7 mouse cellular contexts compared by ENCODE assay signal in genomic region chr3:36475532-36476087, GRCm38 (mm10). TPM values are rescaled to one million over a fixed set of nuclear protein-coding genes. Genes with fewer than 3 reads are reported as not detected.
DNase-seq lines count a peak whose midpoint lies in the region; ATAC-seq and TF ChIP-seq lines count a peak whose summit lies in the region.

Gene Anxa5 (minus strand): TSS chr3:36475894.
Gene 1810062G17Rik (plus strand): TSS chr3:36475937.

- TF ChIP-seq CTCF in intestine, postnatal 0 days (IDR thresholded peaks at IDR 0.05; ENCODE audit: low read depth), result peak; percentile 81
- peak; percentile 25; the same call in 1 of the 2 replicates for TF ChIP-seq CTCF in small intestine, adult 2 months (IDR thresholded peaks at IDR 0.05; ENCODE audit: extremely low read depth, insufficient read length, insufficient replicate concordance, low read depth, low read length)

- H3K4me1 ChIP-seq in embryonic facial prominence, embryonic 10.5 days, result peaks cover 15% of the 10 kb centered on the region
- H3K4me1 ChIP-seq in intestine, postnatal 0 days (replicated peaks; ENCODE audit: control insufficient read depth, insufficient read depth, low read length), result peaks cover 9% of the 10 kb centered on the region
- peaks cover 20% of the 10 kb centered on the region for H3K4me1 ChIP-seq in midbrain, embryonic 12.5 days
- H3K4me1 ChIP-seq in small intestine, adult 2 months (ENCODE audit: control insufficient read depth, insufficient read depth, insufficient read length, low read length), result peaks cover 2% of the 10 kb centered on the region; the same call in 1 of the 2 replicates

- TF ChIP-seq POLR2A in small intestine, adult 2 months (IDR thresholded peaks at IDR 0.05; ENCODE audit: low read depth, low read length), result peak; percentile 90

- no peaks in the 10 kb centered on the region for H3K27me3 ChIP-seq in embryonic facial prominence, embryonic 10.5 days (replicated peaks; ENCODE audit: low read depth, poor library complexity, severe bottlenecking)
- no peaks in the 10 kb centered on the region for H3K27me3 ChIP-seq in intestine, postnatal 0 days (replicated peaks; ENCODE audit: control insufficient read depth, insufficient read depth, low read length)
- H3K27me3 ChIP-seq in midbrain, embryonic 12.5 days, result peaks cover 12% of the 10 kb centered on the region; the same call in 1 of the 2 replicates
- H3K27me3 ChIP-seq in small intestine, adult 2 months (ENCODE audit: control insufficient read depth, insufficient read depth, low read length), result no peaks in the 10 kb centered on the region

- under 1% methylated on average over 32 of the region's 32 CpGs for WGBS in embryonic facial prominence, embryonic 10.5 days
- under 1% methylated on average over 32 of the region's 32 CpGs for WGBS in intestine, postnatal 0 days
- 0% methylated on average over 30 of the region's 32 CpGs for WGBS in midbrain, embryonic 12.5 days
- under 1% methylated on average over 32 of the region's 32 CpGs for WGBS in small intestine, adult 2 months

- peak; percentile 99 for ATAC-seq in intestine, postnatal 0 days
- ATAC-seq in midbrain, embryonic 12.5 days (ENCODE audit: low FRiP score, low read depth), result peak; percentile 97

- H3K4me3 ChIP-seq in embryonic facial prominence, embryonic 10.5 days, result peak within 1 kb of the TSS; percentile 68
- H3K4me3 ChIP-seq in intestine, postnatal 0 days (ENCODE audit: low read depth, low read length), result peak within 1 kb of the TSS; percentile 76
- H3K4me3 ChIP-seq in midbrain, embryonic 12.5 days, result peak within 1 kb of the TSS; percentile 53
- peak within 1 kb of the TSS; percentile 74 for H3K4me3 ChIP-seq in small intestine, adult 2 months (ENCODE audit: low read depth, low read length)

- peak within 1 kb of the TSS; percentile 72 for H3K9ac ChIP-seq in intestine, postnatal 0 days (ENCODE audit: low read depth, low read length)
- H3K9ac ChIP-seq in midbrain, embryonic 12.5 days (replicated peaks), result peak within 1 kb of the TSS; percentile 55

- H3K9me3 ChIP-seq in embryonic facial prominence, embryonic 10.5 days, result no peaks in the 10 kb centered on the region
- no peaks in the 10 kb centered on the region for H3K9me3 ChIP-seq in intestine, postnatal 0 days (ENCODE audit: control insufficient read depth)
- H3K9me3 ChIP-seq in midbrain, embryonic 12.5 days, result no peaks in the 10 kb centered on the region

- H3K36me3 ChIP-seq in embryonic facial prominence, embryonic 10.5 days (replicated peaks), result no peaks in the 10 kb centered on the region
- no peaks in the 10 kb centered on the region for H3K36me3 ChIP-seq in intestine, postnatal 0 days (ENCODE audit: control insufficient read depth, insufficient read depth)
- no peaks in the 10 kb centered on the region for H3K36me3 ChIP-seq in midbrain, embryonic 12.5 days
- no peaks in the 10 kb centered on the region for H3K36me3 ChIP-seq in small intestine, adult 2 months (ENCODE audit: control insufficient read depth, insufficient read depth, low read length)

- H3K27ac ChIP-seq in embryonic facial prominence, embryonic 10.5 days (replicated peaks), result peak within 1 kb of the TSS; percentile 79
- H3K27ac ChIP-seq in intestine, postnatal 0 days (ENCODE audit: low read depth, low read length), result peak within 1 kb of the TSS; percentile 90
- H3K27ac ChIP-seq in midbrain, embryonic 12.5 days (replicated peaks), result 0 out of 2 replicates have a peak within 1 kb of the TSS, but pooled peaks have one; percentile 7
- peak within 1 kb of the TSS; percentile 82 for H3K27ac ChIP-seq in small intestine, adult 2 months (ENCODE audit: insufficient read depth, low read depth, low read length)

- H3K4me2 ChIP-seq in intestine, postnatal 0 days (replicated peaks; ENCODE audit: low read depth), result peak within 1 kb of the TSS; percentile 98
- H3K4me2 ChIP-seq in midbrain, embryonic 12.5 days (replicated peaks), result peak within 1 kb of the TSS; percentile 91

- intact Hi-C loops in left cerebral cortex, postnatal 4 days (cut with DNase I), result no loop called here

- DNase-seq in adrenal gland, postnatal 10 days, result peak; percentile 99
- peak; percentile 96 for DNase-seq in embryonic facial prominence, embryonic 10.5 days (ENCODE audit: low spot score)
- no peak for DNase-seq in gonadal fat pad, adult 2 months (ENCODE audit: low read depth)
- peak; percentile 89 for DNase-seq in left cerebral cortex, postnatal 4 days

RNA-seq across cellular contexts. Expression of gene Anxa5, which starts in this region (rescaled TPM):
- 100 to 1,000 TPM; 410 to 415 TPM for total RNA-seq in adrenal gland, postnatal 10 days (2021)
- 104 and 116 TPM in 2 replicates for polyA plus RNA-seq in embryonic facial prominence, embryonic 10.5 days (2016; fragmentation: Nextera tagmentation; extraction: Ambion mirVana)
- 836 and 956 TPM in 2 replicates for polyA plus RNA-seq in gonadal fat pad, adult 2 months (2012; rRNA removed)
- polyA plus RNA-seq in intestine, postnatal 0 days (2015; fragmentation: Nextera tagmentation; extraction: Ambion mirVana), result 177 and 184 TPM in 2 replicates
- total RNA-seq in left cerebral cortex, postnatal 4 days (2021), result 10 to 100 TPM; 32.3 to 33.1 TPM
- 75.4 and 90.1 TPM in 2 replicates for polyA plus RNA-seq in midbrain, embryonic 12.5 days (2016; fragmentation: Nextera tagmentation; extraction: Ambion mirVana)
- polyA plus RNA-seq in small intestine, adult 2 months (2012; rRNA removed), result 89.2 and 122 TPM in 2 replicates

RNA-seq across cellular contexts. Expression of gene 1810062G17Rik, which starts in this region (rescaled TPM):
- 1 to 10 TPM; 2.6 to 2.7 TPM for total RNA-seq in adrenal gland, postnatal 10 days (2021)
- polyA plus RNA-seq in embryonic facial prominence, embryonic 10.5 days (2016; fragmentation: Nextera tagmentation; extraction: Ambion mirVana), result 0.39 and 0.78 TPM in 2 replicates
- polyA plus RNA-seq in gonadal fat pad, adult 2 months (2012; rRNA removed), result 14.1 and 15.6 TPM in 2 replicates
- polyA plus RNA-seq in intestine, postnatal 0 days (2015; fragmentation: Nextera tagmentation; extraction: Ambion mirVana), result 2.8 and 3.3 TPM in 2 replicates
- total RNA-seq in left cerebral cortex, postnatal 4 days (2021), result not detected
- 0.26 TPM in 1 of 2 replicates, not detected in the other for polyA plus RNA-seq in midbrain, embryonic 12.5 days (2016; fragmentation: Nextera tagmentation; extraction: Ambion mirVana)
- 0.29 and 0.41 TPM in 2 replicates for polyA plus RNA-seq in small intestine, adult 2 months (2012; rRNA removed)

Comparison
In these comparisons a context has a peak if more than half of its experiments do, and no peak if none do; other contexts are left out.
1. RNA of gene Anxa5 (total RNA-seq): 410 to 415 TPM in adrenal gland, postnatal 10 days; 32.3 to 33.1 TPM in left cerebral cortex, postnatal 4 days; every median in the first group is over 10 times any median in the second.
2. H3K27ac ChIP-seq: peak in every context shown above with its lines; median percentile 90 in intestine, postnatal 0 days; 82 in small intestine, adult 2 months; 79 in embryonic facial prominence, embryonic 10.5 days; 7 in midbrain, embryonic 12.5 days.
3. Peak in every context shown above with its lines, with median percentiles within 50 percentile points of each other: H3K4me3 ChIP-seq.